Mouse (Mus musculus): ENCODE measurements around the gene Hsp90ab1.

- TF ChIP-seq CTCF (conservative IDR thresholded peaks at IDR 0.05; ENCODE audit: low read length) (no peak), POU5F1 (IDR thresholded peaks at IDR 0.05; ENCODE audit: borderline replicate concordance, low read length) (no peak)
Measured at GRCm38 (mm10) chr17:45582188-45582587, 9.1 kb upstream of the Hsp90ab1 start.
